Mouse (Mus musculus) liver (tissue): Measurements from ENCODE around the gene Ctdspl.

Experiments used
- DNase-seq: peaks from one replicate; pipeline ENCODE4 v3.0.0-alpha.2; 2020; ENCODE audit warnings: mixed read lengths

Ctdspl gene

GRCm38 (mm10) chr9:119031772-119032171 is 105.5 kb downstream of the Ctdspl start:
- DNase-seq, result no peak

DNA sequence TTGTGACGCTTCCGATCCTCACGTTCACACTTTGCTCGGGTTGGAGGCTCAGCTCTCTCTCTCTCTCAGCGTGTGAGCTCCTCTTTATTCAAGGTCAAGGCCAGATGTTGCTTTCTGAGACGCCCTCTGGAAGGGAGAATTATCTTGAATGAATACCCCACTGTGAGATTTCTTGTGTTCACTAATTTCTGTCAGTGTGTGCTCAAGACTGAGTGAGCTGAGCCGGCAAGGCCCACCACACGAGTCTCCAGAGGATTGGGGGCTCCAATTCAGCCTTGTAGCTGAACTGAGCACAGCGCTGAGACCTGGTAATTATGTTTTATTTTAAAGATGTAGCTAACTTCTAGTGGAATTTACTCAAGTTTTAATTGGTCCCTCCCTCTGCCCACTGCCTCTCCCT is 106.3 kb downstream of the Ctdspl start:
- DNase-seq, result no peak

DNA sequence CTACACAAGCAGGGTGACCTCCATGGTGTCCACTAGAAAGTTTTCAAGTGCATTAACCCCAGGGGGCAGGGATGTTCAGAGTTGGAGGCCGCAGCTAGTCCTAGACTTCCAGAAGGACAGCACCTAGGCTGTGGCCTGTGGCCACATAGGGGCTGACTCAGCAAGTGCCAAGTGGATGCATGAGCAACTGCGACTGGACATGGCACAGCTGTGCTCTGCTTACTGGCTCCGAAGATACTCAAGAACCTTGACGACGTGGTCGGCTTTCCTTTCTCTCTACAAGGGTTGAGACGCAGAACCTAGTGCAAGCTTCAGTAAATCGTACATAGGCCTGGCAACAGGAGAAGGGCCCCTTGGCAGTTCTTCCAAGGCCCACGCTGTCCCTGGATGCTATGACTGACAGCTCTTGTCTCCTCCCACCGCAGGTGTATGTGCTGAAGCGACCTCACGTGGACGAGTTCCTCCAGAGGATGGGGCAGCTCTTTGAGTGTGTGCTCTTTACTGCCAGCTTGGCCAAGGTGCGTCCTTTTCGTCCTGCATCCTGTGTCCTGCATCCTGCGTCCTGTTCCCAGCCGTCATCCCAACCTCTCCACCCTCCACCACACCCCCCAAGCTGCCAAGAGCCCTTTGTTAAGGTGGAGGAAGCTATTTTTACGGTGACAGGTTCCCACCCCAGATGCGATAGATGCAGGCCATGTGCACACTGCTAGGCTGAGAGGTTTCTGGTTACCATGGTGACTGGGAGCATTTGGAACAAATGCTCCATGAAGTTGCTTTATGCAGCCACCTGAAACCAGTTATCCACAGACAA is 107.1 kb downstream of the Ctdspl start:
- no peak for DNase-seq

DNA sequence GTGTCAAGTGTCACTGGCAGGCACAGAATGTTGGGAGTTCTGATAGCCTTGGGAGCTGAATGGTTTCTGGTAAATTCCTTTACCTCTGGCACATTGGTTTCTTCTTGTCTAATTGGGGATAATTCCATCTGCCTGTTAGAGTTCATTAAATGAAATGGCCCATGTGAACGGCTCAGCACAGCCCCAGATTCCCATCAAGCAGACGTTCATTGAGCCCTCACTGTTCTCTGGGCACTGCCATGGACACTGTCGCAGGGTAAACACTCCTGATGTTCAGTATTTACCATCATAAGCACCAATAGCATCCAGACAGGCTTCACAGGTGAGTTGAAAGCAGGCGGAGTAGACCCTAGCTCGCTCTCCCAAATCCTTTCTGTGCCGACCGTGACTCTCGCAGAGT is 107.8 kb downstream of the Ctdspl start:
- no peak for DNase-seq

- no peak for DNase-seq
Observed at GRCm38 (mm10) chr9:119034676-119035665, 108.7 kb downstream of the Ctdspl start.

DNA sequence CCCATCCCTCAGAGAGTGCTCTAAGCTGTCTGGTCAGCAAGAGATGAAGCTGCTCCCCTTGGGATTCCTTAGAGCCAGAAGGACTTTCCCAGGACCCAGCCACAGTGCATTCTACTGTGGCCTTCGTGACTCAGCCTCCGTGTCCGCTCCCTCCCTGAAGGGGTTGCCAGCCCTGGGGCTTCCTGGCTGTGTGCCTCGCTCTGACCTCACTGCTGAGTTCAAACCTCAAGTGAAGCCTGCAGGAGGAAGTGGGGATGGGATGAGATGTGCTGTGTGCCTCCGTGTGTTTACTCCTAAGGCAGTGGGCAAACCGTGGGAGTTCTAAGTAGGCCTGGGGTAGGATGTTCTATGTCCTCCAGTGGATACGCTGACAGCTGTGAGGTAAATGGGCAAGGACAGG is 109.6 kb downstream of the Ctdspl start:
- DNase-seq, result no peak

GRCm38 (mm10) chr9:119037076-119037730 is 111.0 kb downstream of the Ctdspl start:
- DNase-seq, result no peak

DNA sequence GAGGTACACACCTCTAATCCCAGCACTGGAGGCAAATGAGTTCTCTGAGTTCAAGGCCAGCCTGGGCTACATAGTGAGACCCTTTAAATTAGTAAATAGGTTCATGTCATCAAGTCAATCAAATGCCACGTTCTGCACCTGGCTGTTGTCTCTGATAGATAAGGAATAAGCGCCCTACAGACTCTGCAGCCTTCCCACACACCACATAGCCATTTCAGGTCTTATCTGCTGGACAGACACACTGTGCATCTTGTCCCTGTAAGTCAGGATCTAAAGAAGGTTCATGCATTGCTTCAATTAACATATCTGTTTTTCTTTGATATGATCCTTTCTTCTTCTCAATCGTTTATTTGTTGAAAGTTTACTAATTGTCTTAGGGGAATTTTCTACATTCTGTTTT is 112.3 kb downstream of the Ctdspl start:
- DNase-seq, result no peak

DNA sequence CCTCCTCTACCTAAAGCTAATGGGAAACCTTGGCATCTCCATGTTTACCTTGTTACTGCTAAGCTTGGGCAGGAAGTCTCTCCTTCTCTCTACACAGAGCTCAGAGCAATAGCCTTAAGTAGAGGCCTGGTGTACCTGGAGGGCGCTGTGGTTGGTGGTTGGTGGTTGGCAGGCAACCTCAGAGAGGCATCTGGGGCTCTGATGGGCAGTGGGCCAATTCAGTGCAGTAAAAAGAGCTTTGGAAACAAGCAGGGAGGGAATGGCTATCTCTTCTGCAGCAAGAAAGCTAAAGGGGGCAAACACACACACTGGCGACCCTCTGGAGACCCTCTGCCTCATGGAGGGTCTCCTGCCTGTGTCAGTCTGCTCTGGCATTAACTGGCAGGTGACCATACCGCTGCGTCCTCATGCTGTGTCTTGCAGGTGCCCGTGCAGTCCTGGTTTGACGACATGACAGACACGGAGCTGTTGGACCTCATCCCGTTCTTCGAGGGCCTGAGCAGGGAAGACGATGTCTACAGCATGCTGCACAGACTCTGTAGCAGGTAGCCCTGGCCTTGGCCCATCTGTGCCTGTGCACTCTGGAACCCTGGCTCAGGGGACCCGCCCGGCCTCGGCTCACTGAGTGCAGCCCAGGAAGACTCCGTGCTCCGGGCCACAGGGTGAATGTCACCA is 114.0 kb downstream of the Ctdspl start:
- no peak for DNase-seq

DNA sequence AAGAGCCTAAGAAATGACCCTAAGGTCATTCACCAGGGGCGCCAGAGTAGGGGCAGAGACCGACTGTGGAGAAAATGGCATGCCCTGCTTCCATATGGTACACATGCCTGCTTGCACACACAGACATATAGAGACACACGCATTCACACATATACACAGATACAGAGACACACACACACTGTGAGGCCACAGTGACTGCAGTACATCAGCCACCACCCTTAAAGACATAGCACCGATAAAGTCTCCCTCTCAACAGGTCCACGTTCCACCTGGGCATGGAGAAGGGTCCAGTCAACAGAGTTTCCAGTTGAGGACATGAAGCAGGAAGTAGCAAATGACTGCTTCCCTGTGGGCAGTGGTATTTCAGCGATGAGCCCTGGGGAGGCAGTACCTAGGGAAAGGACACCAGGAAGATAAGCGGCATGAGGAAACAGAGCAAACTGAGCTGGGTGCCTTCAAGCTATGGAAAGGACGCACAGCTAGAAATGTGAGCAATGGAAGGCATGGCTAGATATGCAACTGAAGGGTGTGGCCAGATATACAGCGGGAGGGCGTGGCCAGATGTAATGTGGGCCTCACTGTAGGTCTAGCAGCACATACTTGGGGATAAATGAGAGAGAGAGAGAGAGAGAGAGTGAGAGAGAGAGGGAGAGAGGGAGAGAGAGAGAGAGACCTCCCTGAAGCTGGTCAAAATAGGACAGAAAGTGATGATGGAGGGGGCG is 122.1 kb downstream of the Ctdspl start:
- peak; percentile 80 for DNase-seq

GRCm38 (mm10) chr9:119051158-119051557 is 124.9 kb downstream of the Ctdspl start:
- DNase-seq, result no peak

- peak; percentile 65 for DNase-seq
Observed at GRCm38 (mm10) chr9:119052154-119052944, 126.1 kb downstream of the Ctdspl start, which contains the start of gene Vill. Gene Vill (plus strand): TSS chr9:119052778.

DNA sequence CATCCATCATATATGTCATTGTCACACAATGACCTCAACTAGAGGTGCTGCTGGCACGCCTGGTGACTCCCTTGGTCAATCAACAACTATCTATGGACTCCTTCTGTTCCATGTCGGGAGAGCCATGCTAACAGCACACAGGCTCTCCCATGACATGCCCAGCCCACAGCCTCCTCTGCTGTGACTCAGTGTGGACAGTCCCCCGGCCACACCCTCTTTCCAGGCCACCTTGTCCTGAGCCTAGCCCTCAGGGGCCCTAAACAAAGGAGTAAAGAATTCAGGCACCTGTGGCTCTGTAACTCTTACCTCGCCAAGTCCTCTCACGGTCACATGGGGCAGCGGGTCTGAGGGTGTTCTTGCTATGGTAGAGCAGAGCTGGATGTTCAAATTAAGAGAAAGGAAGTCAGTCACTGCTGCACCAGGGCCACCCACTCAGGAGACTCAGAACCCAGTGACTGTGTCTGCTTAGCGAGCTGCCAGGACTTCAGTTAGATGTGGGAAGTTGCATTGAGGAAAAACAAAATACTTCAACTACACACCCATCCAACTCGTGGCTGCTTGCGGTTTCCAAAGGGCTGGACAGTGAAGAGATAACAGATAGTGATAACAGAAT is 127.8 kb downstream of the Ctdspl start:
- no peak for DNase-seq

DNA sequence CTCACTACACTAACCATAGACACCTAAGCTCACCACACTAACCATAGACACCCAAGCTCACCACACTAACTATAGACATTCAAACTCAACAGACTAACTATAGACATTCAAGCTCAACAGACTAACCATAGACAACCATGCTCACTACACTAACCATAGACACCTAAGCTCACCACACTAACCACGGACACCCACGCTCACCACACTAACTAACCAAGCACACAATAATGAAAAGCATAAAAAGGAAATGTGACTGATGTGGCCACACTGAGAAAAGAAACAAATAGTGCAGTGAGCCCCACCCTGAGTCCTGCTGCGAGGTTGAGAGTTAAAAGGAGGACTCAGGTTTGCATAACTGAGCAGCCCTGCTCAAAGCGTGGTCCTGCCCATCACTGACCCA is 129.1 kb downstream of the Ctdspl start:
- DNase-seq, result no peak

DNA sequence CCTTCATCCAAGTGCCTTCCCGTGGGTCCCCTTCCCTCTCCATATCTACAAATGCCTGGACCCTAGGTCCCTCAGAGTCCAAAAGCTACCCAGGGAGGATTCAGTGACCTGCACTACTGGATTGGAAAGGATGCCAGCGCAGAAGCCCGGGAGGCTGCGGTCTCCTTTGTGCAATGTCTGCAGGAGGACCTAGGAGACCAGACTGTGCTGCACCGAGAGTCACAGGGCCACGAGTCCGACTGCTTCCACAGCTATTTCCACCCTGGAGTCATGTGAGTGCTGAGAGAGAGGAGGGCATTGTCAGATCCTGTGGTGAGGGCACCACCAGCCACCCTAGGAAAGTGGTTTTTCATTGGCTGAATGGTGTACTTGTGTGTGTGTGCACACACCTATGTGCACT is 132.0 kb downstream of the Ctdspl start:
- no peak for DNase-seq

- DNase-seq, result no peak
Observed at GRCm38 (mm10) chr9:119060701-119061100, 134.4 kb downstream of the Ctdspl start.

GRCm38 (mm10) chr9:119063036-119063644 is 136.9 kb downstream of the Ctdspl start:
- peak; percentile 60 for DNase-seq

GRCm38 (mm10) chr9:119064296-119064695 is 138.0 kb downstream of the Ctdspl start:
- no peak for DNase-seq

DNA sequence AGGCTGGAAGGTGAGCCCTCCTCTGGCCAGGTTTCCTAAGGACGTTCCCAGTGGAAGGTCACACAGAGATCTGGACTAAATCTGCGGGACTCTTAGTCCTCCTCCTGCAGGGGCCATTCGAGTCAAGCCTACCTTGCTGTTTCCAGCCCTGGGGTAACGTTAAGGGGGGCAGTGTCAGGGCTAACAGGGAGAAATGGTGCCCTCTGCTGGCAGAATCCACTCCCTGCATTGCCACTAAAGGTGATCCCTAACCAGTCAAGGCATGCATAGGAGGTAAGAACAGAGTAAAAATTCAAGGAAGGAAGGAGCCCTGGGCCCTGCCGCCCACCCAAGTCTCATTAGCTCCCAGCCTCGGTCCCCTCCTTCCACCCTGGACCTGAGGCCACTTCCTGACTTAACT is 141.3 kb downstream of the Ctdspl start:
- DNase-seq, result peak; percentile 72

DNA sequence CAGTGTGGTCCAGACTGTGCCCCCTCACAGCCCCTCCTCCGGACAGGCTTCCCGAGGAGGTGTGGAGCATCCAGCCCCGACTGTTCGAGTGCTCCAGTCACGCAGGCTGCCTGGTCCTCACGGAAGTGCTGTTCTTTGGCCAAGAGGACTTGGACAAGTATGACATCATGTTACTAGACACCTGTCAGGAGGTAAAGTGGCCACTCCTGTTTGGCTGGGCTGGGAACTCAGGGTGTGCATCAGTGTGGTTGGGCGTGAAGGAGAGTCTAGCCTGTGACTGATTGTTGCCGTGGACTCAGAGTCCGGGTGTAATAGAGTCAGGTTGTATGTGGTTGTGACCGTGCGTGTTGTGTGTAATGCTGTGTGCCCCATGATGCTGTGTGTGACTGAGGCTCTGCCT is 142.0 kb downstream of the Ctdspl start:
- DNase-seq, result no peak
